In the genomic region with DNA sequence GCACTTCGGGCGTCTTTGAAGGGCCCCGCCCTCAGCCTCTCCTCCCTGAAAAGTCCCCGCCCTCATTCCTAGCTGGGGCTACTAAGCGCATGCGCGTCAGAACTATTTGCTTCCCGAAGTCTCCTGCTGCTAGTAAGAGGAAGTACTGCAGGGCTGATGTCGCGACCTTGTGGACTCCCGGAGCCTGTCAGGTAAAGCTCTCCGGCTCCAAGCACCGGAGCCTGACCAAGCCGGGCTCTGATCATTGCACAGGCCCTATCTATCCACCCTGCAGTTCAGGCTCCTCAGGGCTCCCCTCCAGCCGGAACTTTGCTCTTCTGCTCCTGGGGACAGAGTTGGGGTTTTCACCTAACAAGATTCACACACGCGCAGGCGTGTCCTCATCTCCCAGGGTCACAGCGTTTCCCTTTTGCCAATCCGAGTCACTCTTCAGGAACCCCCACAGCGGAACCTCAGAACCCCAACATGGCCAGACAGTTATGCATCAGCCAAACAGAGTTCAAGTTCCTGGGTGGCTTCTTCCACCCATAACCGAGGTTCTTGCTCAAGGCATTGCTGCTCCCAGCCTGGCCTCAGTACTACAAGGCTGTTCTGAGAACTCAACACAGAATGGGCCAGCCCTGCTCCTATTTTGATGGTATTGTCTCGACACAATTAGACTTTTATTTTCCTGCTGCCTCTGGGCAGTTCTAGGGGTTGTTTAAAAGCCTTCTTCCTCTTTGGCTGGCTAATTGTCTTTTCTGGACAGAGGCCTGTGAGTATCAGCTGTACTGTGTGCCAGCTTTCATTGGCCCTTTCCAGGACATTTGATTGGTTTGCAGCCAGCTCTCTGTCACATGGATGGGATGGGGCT, we compare ENCODE assay signal across 8 mouse cellular contexts. TPM values are rescaled to one million over a fixed set of nuclear protein-coding genes. Genes with fewer than 3 reads are reported as not detected.
DNase-seq lines count a peak whose midpoint lies in the region; ATAC-seq and TF ChIP-seq lines count a peak whose summit lies in the region.

A gene (plus strand): TSS at position 48 of the 853 bp plus-strand sequence.

- no peaks in the 10 kb centered on the region for H3K9me3 ChIP-seq in heart, embryonic 13.5 days
- no peaks in the 10 kb centered on the region for H3K9me3 ChIP-seq in kidney, postnatal 0 days (replicated peaks; ENCODE audit: low read length)

- peaks cover 30% of the 10 kb centered on the region; the same call in 1 of the 2 replicates for H3K79me2 ChIP-seq in liver, adult 2 months (ENCODE audit: control insufficient read depth, insufficient read depth, low read length)

- TF ChIP-seq POLR2A in liver, adult 2 months (IDR thresholded peaks at IDR 0.05; ENCODE audit: extremely low read depth, insufficient read depth, low read length): peak; percentile 95

- peak within 1 kb of the TSS; percentile 75 for H3K4me3 ChIP-seq in heart, embryonic 13.5 days
- peak within 1 kb of the TSS; percentile 59 for H3K4me3 ChIP-seq in kidney, postnatal 0 days (replicated peaks; ENCODE audit: low read depth, low read length)
- H3K4me3 ChIP-seq in liver, adult 2 months (ENCODE audit: insufficient read depth, low read depth, low read length): peak within 1 kb of the TSS; percentile 73

- peak within 1 kb of the TSS; percentile 89 for H3K9ac ChIP-seq in heart, embryonic 13.5 days
- peak within 1 kb of the TSS; percentile 72 for H3K9ac ChIP-seq in kidney, postnatal 0 days (ENCODE audit: low read depth, low read length)
- H3K9ac ChIP-seq in liver, adult 2 months (ENCODE audit: low read depth, low read length): peak within 1 kb of the TSS; percentile 76

- H3K27ac ChIP-seq in heart, embryonic 13.5 days (replicated peaks): peak within 1 kb of the TSS; percentile 77
- peak within 1 kb of the TSS; percentile 77 for H3K27ac ChIP-seq in kidney, postnatal 0 days
- peak within 1 kb of the TSS; percentile 95 for H3K27ac ChIP-seq in liver, adult 2 months (replicated peaks; ENCODE audit: insufficient read depth, low read depth, low read length)

- H3K27me3 ChIP-seq in heart, embryonic 13.5 days (replicated peaks): no peaks in the 10 kb centered on the region
- no peaks in the 10 kb centered on the region for H3K27me3 ChIP-seq in kidney, postnatal 0 days (ENCODE audit: insufficient read depth, low read length)
- H3K27me3 ChIP-seq in liver, adult 2 months (ENCODE audit: control insufficient read depth, insufficient read depth, low read length): no peaks in the 10 kb centered on the region

- 0 out of 2 replicates have a peak, but pooled peaks have one; percentile 8 for TF ChIP-seq CTCF in kidney, postnatal 0 days (IDR thresholded peaks at IDR 0.05; ENCODE audit: low read depth)
- TF ChIP-seq CTCF in liver, adult 2 months (IDR thresholded peaks at IDR 0.05; ENCODE audit: low read depth, low read length): no peak

- WGBS in heart, embryonic 13.5 days: 2% methylated on average over 23 of the region's 23 CpGs
- WGBS in kidney, postnatal 0 days: 2% methylated on average over 23 of the region's 23 CpGs
- under 1% methylated on average over 23 of the region's 23 CpGs for WGBS in liver, adult 2 months

- DNase-seq in CD4-positive, CD25-positive, alpha-beta regulatory T cell, adult 2 months (ENCODE audit: low read depth, low spot score): peak; percentile 94
- peak; percentile 88 for DNase-seq in c-Kit-positive CD71-negative TER-119-negative erythroid progenitor cells, embryonic 14.5 days (ENCODE audit: low read depth)
- peak; percentile 92 for DNase-seq in fibroblast of lung, adult 2 months (ENCODE audit: low read depth)
- peak; percentile 99 for DNase-seq in kidney, postnatal 0 days (ENCODE audit: low spot score)
- peak; percentile 97 for DNase-seq in liver, adult 2 months (ENCODE audit: extremely low read depth, low read depth, low spot score)
- peak; percentile 86 to 89 for DNase-seq in spleen, postnatal 4 days (ENCODE audit: low spot score in 2 of 2)

- H3K4me2 ChIP-seq in heart, embryonic 13.5 days: peak within 1 kb of the TSS; percentile 86
- peak within 1 kb of the TSS; percentile 72 for H3K4me2 ChIP-seq in kidney, postnatal 0 days (ENCODE audit: low read length)

- H3K4me1 ChIP-seq in heart, embryonic 13.5 days: peaks cover 20% of the 10 kb centered on the region
- 0 out of 2 replicates have a peak, but pooled peaks cover 5% of the 10 kb centered on the region for H3K4me1 ChIP-seq in kidney, postnatal 0 days (replicated peaks; ENCODE audit: insufficient read depth, low read length)
- peaks cover 25% of the 10 kb centered on the region for H3K4me1 ChIP-seq in liver, adult 2 months (ENCODE audit: control insufficient read depth, insufficient read depth, low read length)

- peak; percentile 85 for ATAC-seq in heart, embryonic 13.5 days (ENCODE audit: extremely low read depth, insufficient number of reproducible peaks, low FRiP score, low TSS enrichment)
- ATAC-seq in kidney, postnatal 0 days (replicated peaks; ENCODE audit: low FRiP score, low read depth): peak; percentile 97
- peak; percentile 81 for ATAC-seq in monocyte, adult 5-6 weeks (replicated peaks; ENCODE audit: insufficient number of reproducible peaks, low FRiP score, low TSS enrichment, poor library complexity, severe bottlenecking)

- H3K36me3 ChIP-seq in heart, embryonic 13.5 days: no peaks in the 10 kb centered on the region; the same call in 1 of the 2 replicates
- no peaks in the 10 kb centered on the region for H3K36me3 ChIP-seq in kidney, postnatal 0 days (ENCODE audit: insufficient read depth, low read length)
- H3K36me3 ChIP-seq in liver, adult 2 months (ENCODE audit: control insufficient read depth, insufficient read depth, low read length): peaks cover 35% of the 10 kb centered on the region

RNA-seq across cellular contexts. Expression of the gene that starts here (rescaled TPM):
- 21.8 and 23.0 TPM in 2 replicates for polyA plus RNA-seq in heart, embryonic 13.5 days (2015; fragmentation: Nextera tagmentation; extraction: Ambion mirVana)
- 25.5 and 28.1 TPM in 2 replicates for polyA plus RNA-seq in kidney, postnatal 0 days (2015; fragmentation: Nextera tagmentation; extraction: Ambion mirVana)
- total RNA-seq in liver, adult 2 months (2014; rRNA removed): 221 and 394 TPM in 2 replicates
- 233 and 293 TPM in 2 replicates for polyA plus RNA-seq in liver, adult 2 months (2012; rRNA removed)
- total RNA-seq in monocyte, adult 5-6 weeks (2017): 5.1 to 21.5 TPM (median 12.7 TPM) in 3 replicates

Comparison
In these comparisons a context has a peak if more than half of its experiments do, and no peak if none do; other contexts are left out.
1. Peak in every context shown above with its lines: DNase-seq, ATAC-seq, H3K4me3 ChIP-seq and H3K27ac ChIP-seq.